Mouse (Mus musculus) Patski (cell line): ENCODE data around the gene Loxl4. TPM values are rescaled to one million over a fixed set of nuclear protein-coding genes. Genes with fewer than 3 reads are reported as not detected.
A peak's percentile ranks its signal among the peaks of the same experiment; 100 is the strongest.

ENCODE experiments used
- ATAC-seq: fragments of 100-300 bp; one replicate; pipeline ENCODE4 v1.8.0; 2021
- CTCF ChIA-PET: fragments of 350-600 bp; sonication (Branson Sonifier 250); formaldehyde crosslinking; loops from one replicate; lab custom pipeline; 2022; ENCODE audit warnings: inconsistent platforms; lab: Charles Lee
- POLR2A ChIA-PET: fragments of 350-600 bp; sonication (Branson Sonifier 250); formaldehyde crosslinking; loops from one replicate; lab custom pipeline; 2022; ENCODE audit warnings: antibody characterized with exemption, inconsistent platforms; lab: Charles Lee
- DNase-seq: peaks from one replicate; pipeline ENCODE4 v3.0.0-alpha.2; 2011; ENCODE audit warnings: low read depth, low spot score
- H3K27me3 ChIP-seq: fragments of 371-371 bp; one replicate; pipeline ENCODE4 v1.5.1; 2021
- CTCF ChIP-seq: fragments of 100-300 bp; IDR thresholded peaks from one replicate; pipeline ENCODE4 v1.5.1; 2021
- in situ Hi-C: fragments of 300-500 bp; cut with MboI; formaldehyde crosslinking; loops from 3 replicates; pipeline ENCODE4 v1.11.1; 2018; ENCODE audit warnings: low pct_unique_long_range_greater_than_20kb, mixed read lengths
- polyA plus RNA-seq: library from polyadenylated mRNA; unstranded; gene quantifications from one replicate; pipeline ENCODE4 v1.2.3, GENCODE M21; 2021

The Loxl4 gene
- polyA plus RNA-seq, 1 experiment from 2014 or later, result 0.08 TPM

DNA sequence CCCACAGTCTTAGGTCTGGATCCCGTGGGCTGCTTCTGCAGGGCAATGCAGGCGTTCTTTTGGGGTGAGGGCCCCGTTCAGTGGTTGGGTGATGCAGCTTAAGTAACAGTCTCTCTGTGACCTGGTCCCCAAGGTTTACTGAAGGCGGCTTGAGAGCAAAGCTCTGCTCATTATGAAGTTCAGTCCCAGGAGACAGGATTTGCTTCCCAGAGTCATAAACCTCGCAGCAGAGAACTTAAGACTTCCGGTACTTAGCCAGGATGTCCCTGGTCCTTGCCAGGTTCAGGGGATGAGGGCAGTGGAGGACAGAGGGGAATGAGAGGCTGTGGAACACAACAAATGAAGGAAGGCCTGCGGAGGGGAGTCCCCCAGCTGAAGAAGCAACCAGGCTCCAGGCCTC lies 503 bp upstream of the Loxl4 start:
- H3K27me3 ChIP-seq, result no peaks in the 10 kb centered on the region
- CTCF ChIA-PET, result no interaction called here
- POLR2A ChIA-PET, result interaction anchor here (1.7 kb wide), 1 partner anchor 14 kb away, joined by 5 read pairs; no protein-coding TSS in a partner anchor
- ATAC-seq, result no peak
- in situ Hi-C loops, result no loop called here
- TF ChIP-seq CTCF, result no peak
- DNase-seq, result no peak

DNA sequence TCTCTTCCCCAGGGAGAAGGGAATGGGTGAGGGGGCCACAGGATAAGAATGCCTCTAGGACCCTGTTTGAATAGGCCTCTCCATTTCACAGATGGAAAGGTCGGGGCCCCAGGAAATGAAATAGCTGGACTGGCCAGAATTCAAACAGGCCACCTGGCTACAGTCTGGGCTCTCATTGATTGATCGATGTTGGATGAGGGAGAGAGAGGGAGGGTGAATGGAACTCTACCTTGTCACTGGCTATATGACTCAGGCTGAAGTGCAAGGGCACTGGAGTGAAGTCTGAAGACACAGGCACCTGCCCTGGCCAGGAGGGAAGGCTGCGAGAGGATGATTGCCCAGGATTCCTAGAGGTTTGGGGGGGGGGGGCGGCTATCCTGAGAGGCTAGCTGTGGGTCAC lies 867 bp downstream of the Loxl4 start:
- DNase-seq, result no peak
- no peaks in the 10 kb centered on the region for H3K27me3 ChIP-seq
- no peak for TF ChIP-seq CTCF
- ChIA-PET POLR2A (interaction anchor here (0.8 kb wide), 1 partner anchor 48 kb away, joined by 4 read pairs; no protein-coding TSS in a partner anchor), CTCF (interaction anchor here (1.5 kb wide), 1 partner anchor 11 kb away, joined by 3 read pairs; no protein-coding TSS in a partner anchor)
- ATAC-seq, result no peak
- in situ Hi-C loops, result no loop called here

- ChIA-PET CTCF (interaction anchor here (1.9 kb wide), 1 partner anchor 17 kb away, joined by 6 read pairs; no protein-coding TSS in a partner anchor), POLR2A (no interaction called here)
- TF ChIP-seq CTCF, result no peak
- no peak for ATAC-seq
- H3K27me3 ChIP-seq, result no peaks in the 10 kb centered on the region
- in situ Hi-C loops, result no loop called here
- no peak for DNase-seq
Observed at GRCm38 (mm10) chr19:42609716-42610115, 2.9 kb downstream of the Loxl4 start.

- no peak for TF ChIP-seq CTCF
- no peak for ATAC-seq
- in situ Hi-C loops, result no loop called here
- H3K27me3 ChIP-seq, result no peaks in the 10 kb centered on the region
- POLR2A ChIA-PET, result no interaction called here
- no peak for DNase-seq
- CTCF ChIA-PET, result no interaction called here
Observed at GRCm38 (mm10) chr19:42608082-42608481, 4.5 kb downstream of the Loxl4 start.

- no peaks in the 10 kb centered on the region for H3K27me3 ChIP-seq
- ChIA-PET POLR2A (no interaction called here), CTCF (interaction anchor here (1.7 kb wide), 1 partner anchor 20 kb away, joined by 4 read pairs; no protein-coding TSS in a partner anchor)
- in situ Hi-C loops, result no loop called here
- no peak for ATAC-seq
- no peak for DNase-seq
- no peak for TF ChIP-seq CTCF
Observed at GRCm38 (mm10) chr19:42602576-42602975, 10.0 kb downstream of the Loxl4 start.

GRCm38 (mm10) chr19:42602041-42602440 lies 10.6 kb downstream of the Loxl4 start:
- CTCF ChIA-PET, result interaction anchor here (1.0 kb wide), 1 partner anchor 9 kb away, joined by 3 read pairs; no protein-coding TSS in a partner anchor
- in situ Hi-C loops, result no loop called here
- TF ChIP-seq CTCF, result no peak
- ATAC-seq (no peak), DNase-seq (no peak)
- POLR2A ChIA-PET, result interaction anchor here (0.5 kb wide), 1 partner anchor 19 kb away, joined by 3 read pairs; no protein-coding TSS in a partner anchor
- H3K27me3 ChIP-seq, result no peaks in the 10 kb centered on the region

DNA sequence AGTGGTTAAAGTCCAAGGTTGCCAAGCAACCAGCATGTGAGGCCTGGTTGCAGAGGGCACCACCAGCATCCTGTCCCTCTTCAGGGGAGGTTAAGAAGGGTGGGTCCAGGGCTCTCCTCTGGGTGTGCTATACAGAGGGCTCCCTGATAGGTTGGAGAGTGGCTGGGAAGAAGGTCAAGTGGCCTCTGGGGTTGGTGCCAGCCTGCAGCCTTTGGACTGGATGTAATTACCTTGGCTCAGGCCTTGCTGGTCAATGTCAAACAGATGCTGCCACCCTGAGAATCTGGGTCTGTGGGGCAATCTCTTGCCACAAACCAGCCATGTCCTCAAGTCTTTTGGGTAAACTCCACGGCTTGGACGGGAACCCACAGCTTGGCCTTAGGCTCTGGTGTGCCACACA lies 11.2 kb downstream of the Loxl4 start:
- H3K27me3 ChIP-seq, result no peaks in the 10 kb centered on the region
- TF ChIP-seq CTCF, result no peak
- no peak for ATAC-seq
- POLR2A ChIA-PET, result interaction anchor here (0.5 kb wide), 1 partner anchor 20 kb away, joined by 3 read pairs; no protein-coding TSS in a partner anchor
- no peak for DNase-seq
- in situ Hi-C loops, result no loop called here
- CTCF ChIA-PET, result interaction anchor here (1.0 kb wide), 1 partner anchor 8 kb away, joined by 3 read pairs; no protein-coding TSS in a partner anchor

- no peak for TF ChIP-seq CTCF
- in situ Hi-C loops, result no loop called here
- ATAC-seq (peak; percentile 13), DNase-seq (no peak)
- POLR2A ChIA-PET, result no interaction called here
- no peaks in the 10 kb centered on the region for H3K27me3 ChIP-seq
- CTCF ChIA-PET, result interaction anchor here (1.1 to 1.2 kb wide), 2 partner anchors 11 to 171 kb away, joined by 3 read pairs; no protein-coding TSS in a partner anchor
Observed at GRCm38 (mm10) chr19:42600591-42600990, 12.0 kb downstream of the Loxl4 start.

DNA sequence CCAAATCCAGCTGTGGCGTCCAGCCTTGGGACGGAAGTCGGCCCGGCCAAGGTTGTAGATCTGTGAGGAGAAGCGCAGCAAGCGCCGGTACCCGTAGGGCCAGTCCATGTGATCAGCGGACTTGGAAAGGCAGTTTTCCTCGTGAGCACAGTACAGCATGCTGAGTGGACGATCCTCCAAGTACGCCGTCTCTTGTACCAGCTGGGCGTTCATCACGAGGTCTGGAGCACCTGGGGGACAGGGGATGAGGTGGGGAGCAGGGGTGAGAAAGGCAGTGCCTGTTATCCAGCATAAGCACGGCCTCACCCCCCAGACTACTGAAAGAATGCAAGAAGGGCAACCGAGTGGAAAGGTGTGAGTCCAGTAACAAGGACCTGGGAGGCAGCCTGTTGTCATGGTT lies 12.7 kb downstream of the Loxl4 start:
- no peak for TF ChIP-seq CTCF
- ATAC-seq, result peak; percentile 72
- H3K27me3 ChIP-seq, result no peaks in the 10 kb centered on the region
- CTCF ChIA-PET, result interaction anchor here (1.1 to 1.2 kb wide), 2 partner anchors 11 to 171 kb away, joined by 3 read pairs; no protein-coding TSS in a partner anchor
- no peak for DNase-seq
- POLR2A ChIA-PET, result no interaction called here
- in situ Hi-C loops, result no loop called here

GRCm38 (mm10) chr19:42597896-42598295 lies 14.7 kb downstream of the Loxl4 start:
- DNase-seq, result no peak
- CTCF ChIA-PET, result no interaction called here

DNA sequence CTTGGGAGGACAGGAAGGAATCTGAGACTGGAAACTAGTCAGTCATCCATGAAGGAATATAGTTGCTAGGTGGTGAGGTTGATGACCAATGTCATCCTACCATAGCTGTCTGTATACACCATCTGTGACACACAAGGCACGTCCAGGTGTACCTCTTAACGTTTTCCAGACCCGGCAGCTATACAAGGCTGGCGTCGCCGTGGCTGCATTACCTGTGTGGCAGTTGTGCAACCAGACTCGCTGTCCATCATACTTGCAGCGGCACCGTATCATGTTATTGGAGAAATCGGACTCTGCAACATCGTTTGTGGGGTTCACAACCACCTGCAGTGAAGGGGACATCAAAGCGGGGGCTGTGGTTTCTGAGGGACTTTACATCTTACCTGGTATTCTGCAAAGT lies 15.3 kb downstream of the Loxl4 start:
- TF ChIP-seq CTCF, result no peak
- POLR2A ChIA-PET, result no interaction called here
- no peaks in the 10 kb centered on the region for H3K27me3 ChIP-seq
- ATAC-seq (no peak), DNase-seq (no peak)
- CTCF ChIA-PET, result no interaction called here
- in situ Hi-C loops, result no loop called here

More at GRCm38 (mm10) chr19:42597896-42598295, 14.7 kb downstream of the Loxl4 start:
- POLR2A ChIA-PET, result no interaction called here
- in situ Hi-C loops, result no loop called here
- H3K27me3 ChIP-seq, result no peaks in the 10 kb centered on the region
- TF ChIP-seq CTCF, result no peak
- no peak for ATAC-seq
